Mouse (Mus musculus): ENCODE results near the gene Grip2. TPM values are rescaled to one million over a fixed set of nuclear protein-coding genes. Genes with fewer than 3 reads are reported as not detected.
A peak's percentile ranks its signal among the peaks of the same experiment; 100 is the strongest.

Gene Grip2
- polyA plus RNA-seq, 1 experiment from 2014 or later, result 4.9 TPM

GRCm38 (mm10) chr6:91727361-91727760 lies 99.7 kb downstream of the Grip2 start:
- no peak for ATAC-seq (ENCODE audit: low read depth)
- peaks cover 71% of the 10 kb centered on the region for H3K36me3 ChIP-seq
- H3K4me1 ChIP-seq (replicated peaks), result peaks cover 42% of the 10 kb centered on the region
- H3K9ac ChIP-seq, result no peak overlapping the region
- H3K27me3 ChIP-seq, result no peaks in the 10 kb centered on the region
- WGBS, result 93% methylated on average over 1 of the region's 1 CpGs
- no peaks in the 10 kb centered on the region for H3K9me3 ChIP-seq
- no peak overlapping the region for H3K4me2 ChIP-seq
- no peak overlapping the region for H3K4me3 ChIP-seq
- H3K27ac ChIP-seq (replicated peaks), result no peak overlapping the region

- Histone ChIP-seq H3K27me3 (no peaks in the 10 kb centered on the region), H3K4me2 (no peak overlapping the region), H3K36me3 (peaks cover 42% of the 10 kb centered on the region), H3K4me1 (replicated peaks) (peaks cover 45% of the 10 kb centered on the region), H3K4me3 (no peak overlapping the region), H3K27ac (replicated peaks) (peak overlapping the region; percentile 59), H3K9ac (peak overlapping the region; percentile 54; the same call in 1 of the 2 replicates), H3K9me3 (no peaks in the 10 kb centered on the region)
- WGBS, result 29% methylated on average over 12 of the region's 12 CpGs
- ATAC-seq (ENCODE audit: low read depth), result no peak
Observed at GRCm38 (mm10) chr6:91721215-91721701, 105.8 kb downstream of the Grip2 start.

- Histone ChIP-seq H3K9ac (peak overlapping the region; percentile 54; the same call in 1 of the 2 replicates), H3K36me3 (peaks cover 36% of the 10 kb centered on the region), H3K27ac (replicated peaks) (peak overlapping the region; percentile 91), H3K4me2 (peak overlapping the region; percentile 28), H3K27me3 (no peaks in the 10 kb centered on the region), H3K4me3 (no peak overlapping the region), H3K9me3 (no peaks in the 10 kb centered on the region), H3K4me1 (replicated peaks) (peaks cover 45% of the 10 kb centered on the region)
- 34% methylated on average over 4 of the region's 4 CpGs for WGBS
- ATAC-seq (ENCODE audit: low read depth), result peak; percentile 45
Observed at GRCm38 (mm10) chr6:91720588-91721214, 106.3 kb downstream of the Grip2 start.

- H3K4me2 ChIP-seq, result peak overlapping the region; percentile 28
- peaks cover 45% of the 10 kb centered on the region for H3K4me1 ChIP-seq (replicated peaks)
- peaks cover 29% of the 10 kb centered on the region for H3K36me3 ChIP-seq
Observed at GRCm38 (mm10) chr6:91719865-91720533, 107.1 kb downstream of the Grip2 start.

GRCm38 (mm10) chr6:91719042-91719747 lies 107.9 kb downstream of the Grip2 start:
- no peak overlapping the region for H3K4me2 ChIP-seq
- peaks cover 50% of the 10 kb centered on the region for H3K4me1 ChIP-seq (replicated peaks)
- peak; percentile 71 for ATAC-seq (ENCODE audit: low read depth)
- H3K27me3 ChIP-seq, result no peaks in the 10 kb centered on the region
- no peaks in the 10 kb centered on the region for H3K9me3 ChIP-seq
- 57% methylated on average over 6 of the region's 6 CpGs for WGBS
- no peak overlapping the region for H3K4me3 ChIP-seq
- peaks cover 21% of the 10 kb centered on the region for H3K36me3 ChIP-seq
- 0 out of 2 replicates have a peak overlapping the region, but pooled peaks have one; percentile 34 for H3K9ac ChIP-seq
- peak overlapping the region; percentile 91 for H3K27ac ChIP-seq (replicated peaks)

More at GRCm38 (mm10) chr6:91719865-91720533, 107.1 kb downstream of the Grip2 start:
- WGBS, result 10% methylated on average over 9 of the region's 9 CpGs
- peak overlapping the region; percentile 54 for H3K9ac ChIP-seq
- no peak overlapping the region for H3K4me3 ChIP-seq
- H3K9me3 ChIP-seq, result no peaks in the 10 kb centered on the region
- ATAC-seq (ENCODE audit: low read depth), result peak; percentile 74
- no peaks in the 10 kb centered on the region for H3K27me3 ChIP-seq
- peak overlapping the region; percentile 91 for H3K27ac ChIP-seq (replicated peaks)

- Histone ChIP-seq H3K27ac (replicated peaks) (peak overlapping the region; percentile 91), H3K9ac (0 out of 2 replicates have a peak overlapping the region, but pooled peaks have one; percentile 34), H3K4me1 (replicated peaks) (peaks cover 54% of the 10 kb centered on the region), H3K4me2 (no peak overlapping the region), H3K36me3 (peaks cover 15% of the 10 kb centered on the region), H3K9me3 (no peaks in the 10 kb centered on the region), H3K4me3 (no peak overlapping the region), H3K27me3 (no peaks in the 10 kb centered on the region)
- WGBS, result 48% methylated on average over 3 of the region's 3 CpGs
- 0 out of 2 replicates have a peak, but pooled peaks have one; percentile 5 for ATAC-seq (ENCODE audit: low read depth)
Observed at GRCm38 (mm10) chr6:91718603-91719002, 108.4 kb downstream of the Grip2 start.

- Histone ChIP-seq H3K27me3 (no peaks in the 10 kb centered on the region), H3K27ac (replicated peaks) (peak overlapping the region; percentile 91), H3K4me3 (no peak overlapping the region), H3K9ac (no peak overlapping the region), H3K4me1 (replicated peaks) (peaks cover 59% of the 10 kb centered on the region), H3K4me2 (no peak overlapping the region), H3K36me3 (peaks cover 10% of the 10 kb centered on the region; the same call in 1 of the 2 replicates), H3K9me3 (no peaks in the 10 kb centered on the region)
- WGBS, result 75% methylated on average over 2 of the region's 2 CpGs
- no peak for ATAC-seq (ENCODE audit: low read depth)
Observed at GRCm38 (mm10) chr6:91718067-91718466, 109.0 kb downstream of the Grip2 start.

- peaks cover 66% of the 10 kb centered on the region for H3K4me1 ChIP-seq (replicated peaks)
- peaks cover 11% of the 10 kb centered on the region for H3K36me3 ChIP-seq
- no peak overlapping the region for H3K4me3 ChIP-seq
- WGBS, result 79% methylated on average over 6 of the region's 6 CpGs
- H3K27me3 ChIP-seq, result no peaks in the 10 kb centered on the region
- H3K9ac ChIP-seq, result no peak overlapping the region
- H3K4me2 ChIP-seq, result no peak overlapping the region
- H3K9me3 ChIP-seq, result no peaks in the 10 kb centered on the region
- ATAC-seq (ENCODE audit: low read depth), result no peak
- no peak overlapping the region for H3K27ac ChIP-seq (replicated peaks)
Observed at GRCm38 (mm10) chr6:91715988-91716810, 110.9 kb downstream of the Grip2 start.

- peak overlapping the region; percentile 54 for H3K27ac ChIP-seq (replicated peaks)
- H3K36me3 ChIP-seq, result peaks cover 12% of the 10 kb centered on the region
- H3K4me2 ChIP-seq, result no peak overlapping the region
- WGBS, result 77% methylated on average over 8 of the region's 8 CpGs
- peaks cover 58% of the 10 kb centered on the region for H3K4me1 ChIP-seq (replicated peaks)
- no peaks in the 10 kb centered on the region for H3K9me3 ChIP-seq
- H3K27me3 ChIP-seq, result no peaks in the 10 kb centered on the region
- no peak overlapping the region for H3K4me3 ChIP-seq
- H3K9ac ChIP-seq, result no peak overlapping the region
- no peak for ATAC-seq (ENCODE audit: low read depth)
Observed at GRCm38 (mm10) chr6:91715023-91715422, 112.0 kb downstream of the Grip2 start.

- H3K36me3 ChIP-seq, result peaks cover 18% of the 10 kb centered on the region
- no peak for ATAC-seq (ENCODE audit: low read depth)
- H3K9me3 ChIP-seq, result no peaks in the 10 kb centered on the region
- no peak overlapping the region for H3K4me2 ChIP-seq
- H3K9ac ChIP-seq, result peak overlapping the region; percentile 54; the same call in 1 of the 2 replicates
- 5% methylated on average over 5 of the region's 5 CpGs for WGBS
- H3K4me3 ChIP-seq, result no peak overlapping the region
- peak overlapping the region; percentile 69 for H3K27ac ChIP-seq (replicated peaks)
- H3K4me1 ChIP-seq (replicated peaks), result peaks cover 53% of the 10 kb centered on the region
- H3K27me3 ChIP-seq, result no peaks in the 10 kb centered on the region
Observed at GRCm38 (mm10) chr6:91713370-91713896, 113.6 kb downstream of the Grip2 start.

GRCm38 (mm10) chr6:91712855-91713331 lies 114.2 kb downstream of the Grip2 start:
- Histone ChIP-seq H3K27me3 (no peaks in the 10 kb centered on the region), H3K9ac (peak overlapping the region; percentile 54), H3K36me3 (peaks cover 23% of the 10 kb centered on the region), H3K4me2 (no peak overlapping the region), H3K4me3 (no peak overlapping the region), H3K27ac (replicated peaks) (peak overlapping the region; percentile 69), H3K4me1 (replicated peaks) (peaks cover 53% of the 10 kb centered on the region), H3K9me3 (no peaks in the 10 kb centered on the region)
- peak; percentile 37; the same call in 1 of the 2 replicates for ATAC-seq (ENCODE audit: low read depth)
- 9% methylated on average over 10 of the region's 10 CpGs for WGBS

All from neural tube, embryonic 13.5 days (tissue).